Comparison of ENCODE assay signal across 15 mouse cellular contexts in the genomic region with DNA sequence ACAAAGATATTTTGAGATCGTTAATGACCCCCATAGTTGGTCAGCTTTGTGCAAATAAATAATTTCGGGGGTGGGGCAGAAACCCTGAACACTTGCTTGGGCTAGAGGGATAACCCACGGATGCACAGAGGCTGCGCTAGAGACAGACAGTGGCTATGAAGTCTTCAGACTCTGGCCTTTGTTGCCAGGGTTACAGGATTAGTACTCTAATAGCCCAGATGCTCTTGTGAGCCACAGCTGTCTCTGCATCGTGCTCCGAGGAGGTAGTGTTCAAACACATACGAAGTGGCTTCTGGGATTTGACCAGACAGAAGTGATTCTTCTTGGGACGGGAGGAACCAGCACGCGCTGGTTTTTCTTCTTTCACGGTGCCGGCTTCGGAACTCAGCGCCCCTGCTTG. TPM values are rescaled to one million over a fixed set of nuclear protein-coding genes. Genes with fewer than 3 reads are reported as not detected.
DNase-seq lines count a peak whose midpoint lies in the region; ATAC-seq and TF ChIP-seq lines count a peak whose summit lies in the region.
"Had no signal": no experiment of that assay in that cellular context is flagged by ENCODE, and none has a peak within 500 bp of the region (broad histone marks: within the 10 kb centered on the region; RNA-seq: fewer than 3 reads in every experiment).

No protein-coding gene starts in this region.

- H3K27me3 ChIP-seq in hindbrain, embryonic 10.5 days (ENCODE audit: insufficient read depth, poor library complexity, severe bottlenecking) = peaks cover 63% of the 10 kb centered on the region
- peaks cover 13% of the 10 kb centered on the region for H3K27me3 ChIP-seq in hindbrain, embryonic 16.5 days (replicated peaks; ENCODE audit: control insufficient read depth, insufficient read depth, low read length)
- H3K27me3 ChIP-seq in limb, embryonic 12.5 days = peaks cover 55% of the 10 kb centered on the region
- H3K27me3 ChIP-seq in neural tube, embryonic 14.5 days (ENCODE audit: control insufficient read depth, insufficient read depth, low read length) = peaks cover 7% of the 10 kb centered on the region
- H3K27me3 ChIP-seq in lung, postnatal 0 days (replicated peaks; ENCODE audit: insufficient read depth, low read length) = peaks cover 11% of the 10 kb centered on the region; the same call in 1 of the 2 replicates

- no peak overlapping the region for H3K4me2 ChIP-seq in hindbrain, embryonic 16.5 days (ENCODE audit: low read length)
- H3K4me2 ChIP-seq in limb, embryonic 12.5 days = peak overlapping the region; percentile 24
- 0 out of 2 replicates have a peak overlapping the region, but pooled peaks have one; percentile 6 for H3K4me2 ChIP-seq in neural tube, embryonic 14.5 days (ENCODE audit: low read depth, low read length)
- H3K4me2 ChIP-seq in lung, postnatal 0 days (replicated peaks; ENCODE audit: low read depth, low read length) = no peak overlapping the region
- H3K4me2 ChIP-seq: lung, embryonic 14.5 days had no signal

- intact Hi-C loops in gastrocnemius, postnatal 14 days (cut with DNase I; ENCODE audit: low total_unique reads) = no loop called here

- H3K4me3 ChIP-seq in hindbrain, embryonic 10.5 days = no peak overlapping the region
- H3K4me3 ChIP-seq in hindbrain, embryonic 16.5 days (ENCODE audit: low read length) = no peak overlapping the region
- H3K4me3 ChIP-seq in limb, embryonic 12.5 days (replicated peaks) = no peak overlapping the region
- H3K4me3 ChIP-seq in neural tube, embryonic 14.5 days (ENCODE audit: low read depth, low read length) = no peak overlapping the region
- no peak overlapping the region for H3K4me3 ChIP-seq in lung, postnatal 0 days (ENCODE audit: low read depth, low read length)
- H3K4me3 ChIP-seq: megakaryocyte, embryonic 14.5 days had no signal

- peak; percentile 18 for DNase-seq in hindbrain, embryonic 10.5 days (ENCODE audit: low spot score)
- peak; percentile 70 for DNase-seq in embryo, embryonic 10.5 days (ENCODE audit: low spot score)
- DNase-seq in cerebellum, adult 9-11 months = no peak
- DNase-seq in lung, postnatal 0 days (ENCODE audit: low spot score) = no peak
- DNase-seq in gastrocnemius, postnatal 14 days = no peak
- DNase-seq: adrenal gland, adult 8-10 months; heart, adult 11 months; heart, postnatal 14 days; thymus, postnatal 25 days had no signal

- no peak for ATAC-seq in hindbrain, embryonic 16.5 days
- ATAC-seq in limb, embryonic 12.5 days (ENCODE audit: insufficient number of reproducible peaks, insufficient read depth, low FRiP score, low TSS enrichment, low read depth) = no peak
- no peak for ATAC-seq in neural tube, embryonic 14.5 days (ENCODE audit: low read depth)
- ATAC-seq in lung, postnatal 0 days = no peak

- H3K36me3 ChIP-seq in hindbrain, embryonic 10.5 days = no peaks in the 10 kb centered on the region
- H3K36me3 ChIP-seq in hindbrain, embryonic 16.5 days (ENCODE audit: control insufficient read depth, insufficient read depth, low read length) = no peaks in the 10 kb centered on the region
- H3K36me3 ChIP-seq in limb, embryonic 12.5 days = no peaks in the 10 kb centered on the region
- no peaks in the 10 kb centered on the region for H3K36me3 ChIP-seq in neural tube, embryonic 14.5 days (ENCODE audit: control insufficient read depth, insufficient read depth, low read length)
- no peaks in the 10 kb centered on the region for H3K36me3 ChIP-seq in lung, postnatal 0 days (ENCODE audit: insufficient read depth, low read length)

- H3K9me3 ChIP-seq in hindbrain, embryonic 10.5 days = no peaks in the 10 kb centered on the region
- H3K9me3 ChIP-seq in hindbrain, embryonic 16.5 days (ENCODE audit: control insufficient read depth, low read length) = no peaks in the 10 kb centered on the region
- H3K9me3 ChIP-seq in limb, embryonic 12.5 days = no peaks in the 10 kb centered on the region
- H3K9me3 ChIP-seq in neural tube, embryonic 14.5 days (ENCODE audit: control insufficient read depth, low read length) = no peaks in the 10 kb centered on the region
- H3K9me3 ChIP-seq in lung, postnatal 0 days (ENCODE audit: low read length) = no peaks in the 10 kb centered on the region
- H3K9me3 ChIP-seq: megakaryocyte, embryonic 14.5 days had no signal

- H3K9ac ChIP-seq in hindbrain, embryonic 16.5 days (ENCODE audit: low read depth, low read length) = no peak overlapping the region
- H3K9ac ChIP-seq in limb, embryonic 12.5 days (replicated peaks) = no peak overlapping the region
- no peak overlapping the region for H3K9ac ChIP-seq in neural tube, embryonic 14.5 days (replicated peaks; ENCODE audit: low read depth, low read length)
- no peak overlapping the region for H3K9ac ChIP-seq in lung, postnatal 0 days (replicated peaks; ENCODE audit: low read depth)
- H3K9ac ChIP-seq: lung, embryonic 14.5 days had no signal

- H3K27ac ChIP-seq in hindbrain, embryonic 10.5 days = no peak overlapping the region
- no peak overlapping the region for H3K27ac ChIP-seq in hindbrain, embryonic 16.5 days (ENCODE audit: low read depth, low read length)
- no peak overlapping the region for H3K27ac ChIP-seq in limb, embryonic 12.5 days
- H3K27ac ChIP-seq in neural tube, embryonic 14.5 days (ENCODE audit: low read depth, low read length) = no peak overlapping the region
- H3K27ac ChIP-seq in lung, postnatal 0 days (ENCODE audit: low read length) = no peak overlapping the region

- no peak for TF ChIP-seq EP300 in lung, postnatal 0 days (IDR thresholded peaks at IDR 0.05)

- WGBS in hindbrain, embryonic 10.5 days = 36% methylated on average over 14 of the region's 14 CpGs
- 29% methylated on average over 14 of the region's 14 CpGs for WGBS in hindbrain, embryonic 16.5 days
- WGBS in limb, embryonic 12.5 days = 47% methylated on average over 14 of the region's 14 CpGs
- WGBS in neural tube, embryonic 14.5 days = 37% methylated on average over 14 of the region's 14 CpGs
- 47% methylated on average over 14 of the region's 14 CpGs for WGBS in lung, postnatal 0 days

- TF ChIP-seq CTCF in lung, postnatal 0 days (IDR thresholded peaks at IDR 0.05) = no peak

- H3K4me1 ChIP-seq in hindbrain, embryonic 10.5 days (replicated peaks) = peaks cover 20% of the 10 kb centered on the region
- peaks cover 5% of the 10 kb centered on the region for H3K4me1 ChIP-seq in hindbrain, embryonic 16.5 days (ENCODE audit: control insufficient read depth, insufficient read depth, low read depth, low read length)
- H3K4me1 ChIP-seq in limb, embryonic 12.5 days (replicated peaks) = peaks cover 9% of the 10 kb centered on the region
- peaks cover under 1% of the 10 kb centered on the region; the same call in 1 of the 2 replicates for H3K4me1 ChIP-seq in neural tube, embryonic 14.5 days (ENCODE audit: control insufficient read depth, insufficient read depth, low read length)
- peaks cover 3% of the 10 kb centered on the region; the same call in 1 of the 2 replicates for H3K4me1 ChIP-seq in lung, postnatal 0 days (ENCODE audit: insufficient read depth, low read depth, low read length)

RNA-seq across cellular contexts. Expression of gene Irf8, which starts 4.6 kb away (rescaled TPM):
- 5.4 and 6.3 TPM in 2 replicates for polyA plus RNA-seq in hindbrain, embryonic 10.5 days (2016; fragmentation: Nextera tagmentation; extraction: Ambion mirVana)
- 4.2 and 4.8 TPM in 2 replicates for polyA plus RNA-seq in hindbrain, embryonic 16.5 days (2015; fragmentation: Nextera tagmentation; extraction: Ambion mirVana)
- 3.5 and 4.1 TPM in 2 replicates for polyA plus RNA-seq in limb, embryonic 12.5 days (2016; fragmentation: Nextera tagmentation; extraction: Ambion mirVana)
- polyA plus RNA-seq in neural tube, embryonic 14.5 days (2014; fragmentation: Nextera tagmentation; extraction: Ambion mirVana) = 1.5 and 4.0 TPM in 2 replicates
- polyA plus RNA-seq in lung, postnatal 0 days (2015; fragmentation: Nextera tagmentation; extraction: Ambion mirVana) = 36.0 and 36.4 TPM in 2 replicates
- total RNA-seq in gastrocnemius, postnatal 14 days (2021) = 1 to 10 TPM; 2.4 to 3.0 TPM
- polyA plus RNA-seq: C2C12 had no signal

Comparison
In these comparisons a context has a peak if more than half of its experiments do, and no peak if none do; other contexts are left out.
1. DNase-seq: peak in hindbrain, embryonic 10.5 days (single experiment) and embryo, embryonic 10.5 days (single experiment); none in cerebellum, adult 9-11 months (single experiment), lung, postnatal 0 days (single experiment) and gastrocnemius, postnatal 14 days (single experiment).
2. H3K4me2 ChIP-seq: peak in limb, embryonic 12.5 days (single experiment) and neural tube, embryonic 14.5 days (single experiment); none in hindbrain, embryonic 16.5 days (single experiment) and lung, postnatal 0 days (single experiment).